Mouse (Mus musculus) left cerebral cortex, postnatal 10 days (tissue): Measurements from ENCODE around the gene Gm20219. TPM values are rescaled to one million over a fixed set of nuclear protein-coding genes. Genes with fewer than 3 reads are reported as not detected.

ENCODE experiments used
- DNase-seq, 2 experiments: peaks; one replicate each; pipeline ENCODE4 v3.0.0; 2021 to 2022; ENCODE audit warnings: low spot score in 2 of 2, mixed read lengths in 1 of 2; ENCODE audit errors: extremely low spot score in 1 of 2
- intact Hi-C: fragments of 180-260 bp; cut with DNase I; formaldehyde crosslinking; loops from one replicate; pipeline ENCODE4 v1.15.1; 2025
- total RNA-seq, 2 experiments: library from RNA; stranded (reverse); gene quantifications; 2 replicates each; pipeline ENCODE4 v1.2.3; 2021

Gm20219 gene
- total RNA-seq: 1 to 10 TPM in 1 of 2 experiments, under 1 TPM in 1; 0.54 to 1.3 TPM

DNA sequence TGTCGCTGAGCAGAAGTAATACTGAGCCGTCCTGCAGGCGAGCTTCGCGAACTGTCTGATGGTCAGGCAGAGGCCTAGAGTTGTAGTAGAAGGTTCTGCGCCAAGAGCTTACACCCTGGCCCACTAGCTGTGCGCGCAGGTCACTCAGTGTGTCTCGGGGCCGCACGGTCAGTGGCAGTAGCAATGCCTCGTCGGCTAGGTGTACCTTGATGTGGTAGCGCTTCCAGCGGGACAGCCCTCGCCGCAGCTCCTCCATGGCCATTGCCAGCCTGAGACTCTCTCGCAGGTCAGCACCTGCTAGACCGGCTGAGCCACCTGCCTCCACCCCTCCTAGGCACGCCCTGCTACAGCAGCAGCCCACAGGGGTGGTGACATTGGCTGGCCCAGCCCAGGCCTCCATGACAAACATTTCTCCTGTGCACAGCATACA, at the start of gene Gm20219:
Gm20219 (minus strand) TSS at position 266 of the 430 bp plus-strand sequence.
- DNase-seq: peak in 1 of 2 experiments; percentile 37
- intact Hi-C loops: loop anchor here (5.0 kb wide), 3 partner anchors 47 to 127 kb away; partner anchors contain the start of gene Ptprs

DNA sequence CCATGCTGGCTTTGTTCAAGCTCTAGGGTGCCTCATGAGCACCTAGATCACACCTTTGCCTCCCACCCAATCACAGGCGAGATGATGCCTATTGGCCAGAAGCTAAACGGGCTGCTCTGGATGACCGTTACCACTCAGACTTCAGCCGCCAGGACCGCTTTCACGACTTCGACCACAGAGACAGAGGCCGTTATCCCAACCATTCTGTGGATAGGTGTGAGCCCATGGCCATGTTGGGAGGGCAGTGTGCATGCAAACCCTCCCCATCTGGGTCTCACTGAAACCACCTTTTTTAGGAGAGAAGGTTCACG, 49.8 kb upstream of the Gm20219 start:
- intact Hi-C loops: no loop called here
- no peak for DNase-seq

DNA sequence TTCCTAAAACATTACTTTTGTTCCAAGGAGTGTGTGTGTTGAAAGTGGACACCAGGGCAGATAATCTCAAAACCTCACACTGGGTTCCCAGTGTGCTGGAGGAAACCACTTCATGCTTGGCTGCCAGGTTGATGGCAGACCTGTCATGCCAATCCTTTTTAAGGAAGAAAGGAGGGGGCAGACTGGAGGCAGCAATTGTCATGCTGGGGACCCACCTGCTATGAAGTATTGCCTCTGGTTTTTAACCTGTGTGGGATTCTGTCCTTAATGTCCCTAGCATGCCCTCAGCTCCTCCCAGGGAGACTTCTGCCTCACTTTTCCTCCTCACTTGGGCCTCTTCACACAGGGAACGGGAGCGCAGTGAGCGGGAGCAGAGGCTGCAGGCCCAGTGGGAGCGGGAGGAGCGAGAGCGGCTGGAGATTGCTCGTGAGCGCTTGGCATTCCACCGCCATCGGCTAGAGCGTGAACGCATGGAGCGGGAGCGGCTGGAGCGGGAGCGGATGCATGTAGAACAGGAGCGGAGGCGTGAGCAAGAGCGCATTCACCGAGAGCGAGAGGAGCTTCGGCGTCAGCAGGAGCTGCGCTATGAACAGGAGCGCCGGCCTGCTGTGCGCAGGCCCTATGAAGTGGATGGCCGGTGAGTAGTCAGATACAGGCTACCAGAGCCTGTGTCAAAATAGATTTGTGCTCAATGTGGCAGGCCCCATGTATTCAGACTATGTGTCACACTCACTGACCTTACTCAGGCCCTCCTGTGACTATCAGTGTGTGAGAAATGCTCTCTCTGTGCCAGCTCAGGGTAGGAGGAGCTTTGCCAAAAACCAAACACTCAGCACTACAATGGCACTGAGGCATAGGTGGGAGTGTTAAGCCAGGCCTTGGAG, 49.2 kb upstream of the Gm20219 start:
- intact Hi-C loops: no loop called here
- DNase-seq: no peak

DNA sequence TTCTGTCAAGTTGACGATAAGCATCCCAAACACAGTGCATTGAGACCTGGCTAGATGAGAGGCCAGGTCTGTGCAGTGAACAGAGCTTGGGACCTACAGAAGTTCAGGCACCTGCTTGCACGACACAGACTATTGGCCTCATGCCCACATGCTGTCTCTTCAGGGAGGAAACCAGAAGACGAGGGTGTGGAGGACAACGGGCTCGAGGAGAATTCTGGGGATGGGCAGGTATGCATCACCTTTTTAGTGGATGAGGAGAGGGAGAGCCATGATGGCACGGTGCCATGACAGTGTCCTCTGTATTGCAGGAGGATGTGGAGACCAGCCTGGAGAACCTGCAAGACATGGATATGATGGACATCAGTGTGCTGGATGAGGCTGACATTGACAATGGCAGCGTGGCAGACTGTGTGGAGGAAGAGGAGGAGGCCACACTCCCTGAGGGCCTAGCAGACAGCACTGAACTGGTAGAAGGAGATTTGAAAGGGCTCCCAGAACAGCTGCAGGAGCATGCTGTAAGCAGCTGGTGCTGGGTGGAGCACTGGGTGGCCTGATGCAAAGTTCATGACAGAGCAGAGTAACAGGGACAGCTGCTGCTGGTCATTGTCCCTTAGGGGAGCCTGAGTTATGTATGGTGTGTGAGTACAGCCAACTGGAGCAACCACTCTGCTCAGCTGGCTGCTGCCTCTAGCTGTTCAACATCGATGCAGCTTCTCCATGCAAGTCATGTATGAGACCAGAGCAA, 39.5 kb upstream of the Gm20219 start:
- peak in 1 of 2 experiments; percentile 59 for DNase-seq
- intact Hi-C loops: no loop called here

DNA sequence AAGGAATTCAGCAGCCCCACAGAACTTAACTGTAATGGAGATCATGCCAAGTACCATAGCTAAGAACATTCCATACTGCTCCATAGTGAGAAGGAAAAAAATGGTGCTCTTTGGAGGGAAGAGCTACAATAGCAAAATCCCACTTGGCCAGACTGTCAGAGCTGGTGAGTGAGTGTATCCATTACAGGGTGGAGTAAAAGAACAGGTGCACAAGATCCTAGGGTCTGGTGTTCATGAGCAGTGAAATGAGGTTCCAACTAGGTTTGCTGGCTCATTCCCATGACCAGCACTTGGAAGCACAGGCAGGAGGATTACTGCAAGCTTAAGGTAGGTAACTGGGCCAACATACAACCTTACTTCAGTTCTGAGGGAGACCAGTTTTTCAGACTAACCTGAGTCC, 38.4 kb upstream of the Gm20219 start:
- DNase-seq: no peak
- intact Hi-C loops: no loop called here

DNA sequence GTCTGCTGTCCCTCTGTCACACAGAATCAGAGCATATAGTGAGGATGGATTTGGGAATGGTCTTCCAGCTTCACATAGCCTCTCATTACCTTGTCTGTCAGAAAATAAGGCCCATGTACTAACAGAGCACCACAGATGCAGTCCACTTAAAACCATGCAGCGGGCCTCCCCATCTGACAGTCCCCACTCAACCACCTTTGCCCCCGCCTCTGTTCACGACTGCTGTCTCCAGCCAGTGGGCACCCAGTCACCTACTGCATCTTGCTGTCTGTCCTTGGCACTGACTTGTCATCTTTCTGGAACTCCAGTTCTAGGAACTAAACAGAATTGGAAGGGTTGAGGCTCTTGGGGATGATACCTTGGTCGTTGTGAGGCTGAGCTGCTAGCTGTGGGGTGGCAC, 34.7 kb upstream of the Gm20219 start:
- DNase-seq: no peak
- intact Hi-C loops: no loop called here

DNA sequence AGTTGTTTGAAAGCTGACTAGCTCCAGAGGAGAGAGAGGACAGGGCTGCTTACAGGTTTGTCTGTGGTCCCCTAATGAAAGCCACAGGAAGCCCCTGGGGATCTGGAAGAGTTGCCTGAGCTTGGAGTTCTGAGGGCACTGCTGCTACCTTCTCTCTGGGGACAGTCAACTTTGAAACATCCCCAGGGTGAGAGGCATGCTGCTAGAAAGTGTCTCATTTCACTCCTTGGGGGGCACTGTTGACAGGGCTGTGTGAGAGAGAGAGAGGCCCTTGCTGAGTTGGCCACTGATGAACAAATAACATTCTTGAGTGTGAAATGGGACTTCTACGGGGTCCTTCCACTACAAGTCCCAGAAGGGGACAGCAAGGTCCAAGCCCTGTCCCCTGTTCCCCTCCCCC, 33.6 kb upstream of the Gm20219 start:
- intact Hi-C loops: no loop called here
- no peak for DNase-seq

DNA sequence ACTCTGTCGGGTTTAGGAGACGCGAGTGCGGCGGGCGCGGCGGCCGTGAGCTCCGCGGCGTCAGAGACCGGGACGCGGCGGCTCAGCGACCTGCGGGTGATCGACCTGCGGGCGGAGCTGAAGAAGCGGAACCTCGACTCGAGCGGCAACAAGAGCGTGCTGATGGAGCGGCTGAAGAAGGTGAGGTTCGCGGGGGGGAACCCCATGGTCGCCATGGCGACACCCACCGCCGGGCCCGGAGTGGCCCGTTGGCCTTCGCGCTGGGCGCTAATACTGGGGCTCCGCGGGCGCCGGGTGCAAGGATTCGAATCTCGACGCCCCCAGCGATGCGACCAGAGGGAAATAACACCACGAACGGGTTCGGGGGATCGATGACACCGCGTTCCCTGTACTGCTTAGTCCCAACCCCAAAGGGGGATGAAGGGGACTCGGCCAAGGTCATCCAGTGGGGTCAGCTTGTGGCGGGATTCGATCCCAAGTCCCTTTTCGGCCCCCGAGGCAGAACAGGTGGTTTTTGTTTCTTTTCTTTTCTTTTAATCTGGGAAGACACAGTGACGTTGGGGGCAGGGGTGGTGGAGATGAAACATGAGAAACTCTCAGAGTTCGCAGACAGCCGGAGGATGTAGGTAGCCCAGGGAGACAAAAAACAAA, 31.1 kb upstream of the Gm20219 start:
- intact Hi-C loops: no loop called here
- peak; percentile 22 to 73 for DNase-seq

DNA sequence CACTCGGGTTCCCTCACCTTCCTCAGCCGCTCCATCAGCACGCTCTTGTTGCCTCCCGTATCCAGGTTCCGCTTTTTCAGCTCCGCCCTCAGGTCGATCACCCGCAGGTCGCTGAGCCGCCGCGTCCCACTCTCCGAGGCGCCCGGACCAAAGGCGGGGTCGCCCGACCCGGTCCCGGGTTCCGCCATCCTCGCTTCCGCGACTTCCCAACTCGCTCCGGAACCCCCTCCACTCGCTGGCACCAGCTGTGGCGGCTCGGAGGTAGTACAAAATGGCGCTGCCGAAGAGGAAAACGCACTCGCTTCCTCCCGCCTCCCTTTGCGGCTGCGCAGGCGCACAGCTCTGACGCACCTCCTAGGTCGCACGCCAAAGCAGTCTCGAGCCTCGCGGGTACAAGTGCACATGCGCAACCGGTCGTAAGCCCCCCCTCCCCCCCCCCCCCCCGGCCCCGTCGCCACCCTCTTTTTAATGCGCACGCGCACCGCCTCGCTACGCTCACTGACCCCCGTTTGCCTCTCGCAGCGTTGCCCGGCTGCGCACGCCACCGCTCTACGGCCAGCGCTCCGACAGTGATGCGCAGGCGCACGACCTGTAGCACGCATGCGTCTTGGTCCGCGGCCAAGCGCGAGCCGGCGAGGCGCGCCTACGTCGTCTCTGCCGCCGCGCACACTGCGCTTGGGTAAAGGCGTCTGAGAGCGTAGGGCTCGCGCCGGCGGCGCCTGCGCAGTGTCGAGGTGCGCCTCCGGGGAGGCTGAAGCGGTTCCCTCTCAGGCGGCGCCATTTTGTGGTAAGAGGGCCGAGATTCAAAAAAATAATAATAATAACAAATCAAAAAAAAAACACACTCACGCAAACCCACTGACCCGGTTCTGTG, 30.3 kb upstream of the Gm20219 start, which contains the start of the genes Safb2 and Safb:
Safb2 (minus strand) TSS at position 329 of the 874 bp plus-strand sequence.
Safb (plus strand) TSS at position 569 of the 874 bp plus-strand sequence.
- DNase-seq: peak; percentile 98 to 100
- intact Hi-C loops: no loop called here

DNA sequence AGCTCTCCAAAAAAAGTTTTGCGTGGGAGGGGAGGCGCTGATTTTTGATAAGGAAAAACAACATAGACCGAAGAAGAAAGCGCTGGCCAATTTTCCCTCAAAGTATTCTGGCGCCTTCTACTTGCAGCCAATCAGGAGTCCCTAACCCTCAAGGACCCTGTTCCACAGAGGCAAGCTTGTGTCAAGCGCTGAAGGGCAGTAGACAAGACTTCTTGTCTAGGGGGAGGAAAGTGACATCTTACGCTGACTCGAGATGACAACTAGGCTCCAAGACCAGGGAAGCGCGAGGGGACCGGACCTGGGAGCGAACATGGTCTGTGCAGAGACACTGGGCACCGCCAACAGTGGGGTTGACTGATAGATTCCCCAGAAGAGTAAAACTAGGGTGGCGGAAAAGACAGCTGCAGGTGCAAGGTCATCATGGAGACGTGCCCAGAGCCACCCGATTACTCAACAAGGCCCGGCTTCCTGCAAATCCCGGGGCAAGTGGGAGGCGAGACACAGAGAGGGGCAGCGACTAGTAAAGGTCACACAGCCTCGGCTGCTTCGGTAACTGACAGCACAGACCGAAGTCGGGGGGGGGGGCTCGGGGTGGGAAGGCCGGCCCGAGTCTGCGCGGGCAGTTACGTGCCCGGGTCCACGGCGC, 29.5 kb upstream of the Gm20219 start:
- intact Hi-C loops: no loop called here
- DNase-seq: peak in 1 of 2 experiments; percentile 40

DNA sequence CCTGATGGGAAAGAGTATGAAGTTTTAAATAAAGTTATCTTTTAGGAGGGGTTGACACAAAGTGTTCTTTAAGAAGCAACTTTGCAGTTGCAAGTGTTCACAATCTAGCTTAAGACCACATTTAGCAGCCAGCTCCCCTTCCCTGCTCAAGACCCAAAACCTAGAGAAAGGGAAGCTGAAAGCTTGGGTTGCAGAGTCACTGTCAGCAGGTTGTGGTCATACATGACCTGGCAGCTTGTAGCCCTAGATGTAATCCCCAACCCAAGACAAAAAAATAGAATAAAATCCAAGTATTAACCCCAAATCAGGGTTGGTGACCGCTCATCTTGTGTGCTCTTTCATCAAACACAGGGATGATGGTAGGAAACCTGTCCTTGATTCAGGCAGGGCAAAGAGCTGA, 28.9 kb upstream of the Gm20219 start:
- no peak for DNase-seq
- intact Hi-C loops: no loop called here

DNA sequence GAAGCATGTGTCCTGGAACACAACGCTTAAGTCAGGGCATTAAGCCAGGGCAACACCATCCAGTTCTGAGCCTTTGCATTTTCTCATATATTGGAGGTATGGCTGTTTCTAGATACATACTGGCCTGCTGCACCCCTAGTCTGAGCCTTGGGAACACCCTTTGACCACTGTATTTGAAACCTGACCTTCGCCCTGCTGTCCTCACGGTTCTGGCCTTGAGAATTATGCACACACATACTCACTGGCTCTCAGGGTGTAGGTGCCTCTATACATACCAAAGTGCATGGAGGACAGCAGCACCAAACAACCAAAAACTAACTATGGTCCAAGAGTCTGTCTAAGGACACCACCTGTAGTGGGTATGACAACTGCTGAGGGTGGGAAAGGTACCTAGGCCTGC, 18.8 kb upstream of the Gm20219 start:
- intact Hi-C loops: no loop called here
- DNase-seq: no peak

DNA sequence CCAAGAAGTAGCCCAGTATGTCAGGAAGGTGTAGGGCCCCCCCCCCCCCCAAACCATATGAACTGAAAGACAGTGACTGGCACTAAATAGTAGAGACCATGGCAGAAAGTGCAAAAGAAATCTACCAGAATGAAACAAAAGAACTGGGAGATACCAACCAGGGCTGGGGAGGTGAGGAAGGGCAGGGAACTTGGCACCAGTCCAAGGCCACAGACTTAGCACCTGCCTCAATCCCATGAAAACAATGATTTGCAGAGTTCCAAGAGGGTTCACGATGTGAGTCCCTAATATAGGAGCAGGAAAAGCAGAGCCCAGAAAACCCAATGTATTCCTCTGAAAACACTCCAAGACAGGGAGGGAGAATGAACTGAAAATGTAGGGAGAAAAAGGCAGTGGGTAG, 18.0 kb upstream of the Gm20219 start:
- DNase-seq: no peak

DNA sequence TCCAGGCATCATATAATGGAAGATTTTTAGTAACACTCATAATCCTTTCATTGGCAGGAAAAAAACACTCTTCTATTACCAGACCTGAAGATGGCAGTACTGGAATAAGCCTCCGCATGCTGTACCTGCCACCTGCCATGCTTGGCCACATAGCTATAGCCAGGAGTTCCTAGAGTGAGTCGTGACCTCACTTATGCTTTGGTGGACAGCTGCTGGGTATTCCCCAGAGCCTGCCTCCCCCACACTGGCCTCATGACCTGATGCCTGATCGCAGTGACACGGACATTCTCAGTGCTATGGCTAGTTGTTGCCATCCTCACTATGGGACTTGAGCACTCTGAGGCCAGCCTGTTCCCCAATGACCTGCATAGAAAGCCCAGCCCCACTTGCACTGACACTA, 16.1 kb upstream of the Gm20219 start:
- no peak for DNase-seq
- intact Hi-C loops: no loop called here

More for the DNA sequence above, 18.0 kb upstream of the Gm20219 start:
- intact Hi-C loops: no loop called here

DNA sequence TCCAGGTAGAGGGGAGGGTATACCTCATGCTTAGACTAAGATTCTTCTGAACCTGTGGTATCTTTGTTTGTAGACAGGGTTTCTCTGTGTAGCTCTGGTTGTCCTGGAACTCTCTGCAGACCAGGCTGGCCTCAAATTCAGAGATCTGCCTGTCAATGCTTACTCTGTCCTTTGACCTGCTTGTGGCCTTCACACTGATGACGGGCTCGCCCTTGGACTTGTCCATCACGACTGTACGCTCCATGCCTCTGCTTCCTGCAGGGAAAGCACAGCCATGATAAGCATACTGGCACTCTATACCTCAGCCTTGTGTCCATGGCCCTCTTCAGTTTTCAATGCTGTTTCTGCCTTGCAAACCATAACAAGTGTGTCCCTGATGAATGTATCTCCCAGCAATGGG, 13.2 kb upstream of the Gm20219 start:
- intact Hi-C loops: no loop called here
- no peak for DNase-seq

DNA sequence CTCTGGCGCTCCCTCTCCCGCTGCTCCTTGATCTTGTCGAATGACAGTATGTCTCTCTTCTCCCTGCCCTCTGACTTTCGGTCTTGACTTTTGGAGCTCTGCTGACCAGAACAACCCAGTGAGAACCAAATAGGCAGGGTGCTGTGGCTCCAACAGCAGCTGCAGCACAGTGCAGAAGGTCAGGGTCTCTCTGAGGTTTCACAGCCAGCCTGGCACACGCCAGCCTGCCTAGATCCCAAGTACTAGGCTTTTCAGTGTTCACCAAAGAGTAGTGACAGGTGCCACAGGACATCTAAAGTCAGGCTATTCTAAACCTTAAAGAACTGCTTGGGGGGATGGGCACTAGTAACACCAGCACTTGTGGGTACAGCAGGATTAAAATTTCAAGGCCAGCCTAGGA, 12.7 kb upstream of the Gm20219 start:
- DNase-seq: no peak
- intact Hi-C loops: no loop called here

DNA sequence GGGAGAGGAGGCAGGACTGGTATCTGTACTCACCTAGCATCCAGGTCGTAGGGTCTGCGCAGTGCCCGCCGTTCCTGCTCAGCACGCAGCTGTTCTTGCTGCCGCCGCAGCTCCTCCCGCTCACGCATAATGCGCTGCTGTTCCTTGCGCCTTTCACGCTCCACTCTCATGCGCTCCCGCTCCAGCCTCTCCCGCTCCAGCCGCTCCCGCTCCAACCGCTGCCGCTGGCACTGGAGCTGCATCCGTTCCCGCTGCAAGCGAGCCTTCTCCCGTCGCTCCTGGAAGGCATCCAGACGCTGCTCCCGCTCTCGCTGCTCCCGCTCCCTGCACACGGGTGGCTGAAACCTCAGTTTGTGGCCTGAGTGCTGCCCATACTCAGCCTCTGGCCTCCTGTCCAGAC, 12.1 kb upstream of the Gm20219 start:
- intact Hi-C loops: no loop called here
- DNase-seq: no peak

DNA sequence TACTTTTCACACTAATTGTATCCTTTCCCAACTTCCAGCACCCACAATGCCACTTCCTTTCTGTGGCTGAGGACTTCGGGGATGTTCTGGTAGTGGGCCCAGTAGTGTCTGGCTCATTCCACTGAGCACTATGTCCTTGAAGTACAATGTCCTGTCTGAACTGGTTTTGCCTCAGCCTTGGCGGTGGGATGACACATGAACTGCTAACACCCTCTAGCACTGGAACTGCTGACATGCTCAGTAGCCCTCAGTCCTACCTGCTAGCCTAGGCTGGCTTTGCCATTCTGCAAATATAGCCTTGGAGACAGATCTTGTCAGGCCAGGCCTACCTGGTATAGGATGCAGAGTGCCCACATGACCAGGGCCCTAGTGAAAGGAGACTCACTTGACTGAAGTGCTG, 7.7 kb upstream of the Gm20219 start:
- no peak for DNase-seq
- intact Hi-C loops: no loop called here
